Mouse (Mus musculus): ENCODE data around the gene Usp37. TPM values are rescaled to one million over a fixed set of nuclear protein-coding genes. Genes with fewer than 3 reads are reported as not detected.
A peak's percentile ranks its signal among the peaks of the same experiment; 100 is the strongest.

The Usp37 gene
- polyA plus RNA-seq, 1 experiment: 4.3 TPM

DNA sequence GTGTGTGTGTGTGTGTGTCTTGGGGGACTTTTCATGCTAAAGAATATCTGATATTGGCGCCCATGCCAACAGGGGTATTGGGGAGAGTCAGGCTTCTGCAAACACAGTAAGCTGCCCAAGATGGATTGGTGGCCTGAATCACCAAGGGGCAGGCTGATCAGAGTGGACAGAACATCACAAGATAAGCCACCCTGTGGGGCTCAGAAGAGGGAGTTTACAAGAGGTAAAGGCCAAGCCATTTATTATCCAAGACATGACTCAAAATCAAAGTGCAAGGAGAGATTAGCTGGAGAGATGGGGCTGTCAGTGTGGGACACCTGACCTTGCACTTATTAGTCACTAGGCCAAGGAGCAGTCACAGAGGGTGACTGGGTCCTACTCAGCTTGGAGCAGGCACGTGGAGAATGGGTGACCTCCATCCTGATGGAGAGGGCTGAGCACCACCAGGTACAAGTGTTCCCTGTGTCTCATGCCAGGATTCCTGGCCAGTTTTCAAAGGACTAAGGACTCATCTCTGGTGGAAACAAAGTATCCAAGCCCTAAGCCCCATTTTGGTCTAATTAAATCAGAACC lies 132.2 kb downstream of the Usp37 start:
- WGBS: 63% methylated on average over 2 of the region's 2 CpGs
- H3K27me3 ChIP-seq (replicated peaks; ENCODE audit: control insufficient read depth, insufficient read depth, low read length): no peaks in the 10 kb centered on the region
- TF ChIP-seq CTCF (conservative IDR thresholded peaks at IDR 0.05; ENCODE audit: insufficient read depth, insufficient read length, low read depth, low read length): no peak
- no peak overlapping the region for H3K4me3 ChIP-seq (ENCODE audit: insufficient read depth, low read depth, low read length)
- peaks cover 4% of the 10 kb centered on the region; the same call in 1 of the 2 replicates for H3K4me1 ChIP-seq (ENCODE audit: control insufficient read depth, insufficient read depth, low read length)
- DNase-seq: no peak
- H3K27ac ChIP-seq (ENCODE audit: insufficient read depth, low read depth, low read length): no peak overlapping the region
- no peaks in the 10 kb centered on the region for H3K36me3 ChIP-seq (ENCODE audit: control insufficient read depth, insufficient read depth, low read length)

GRCm38 (mm10) chr1:74408589-74409504 lies 135.2 kb downstream of the Usp37 start, which contains the start of gene Vil1:
Gene Vil1, plus strand, starts transcription at chr1:74409376.
- peaks cover 7% of the 10 kb centered on the region; the same call in 1 of the 2 replicates for H3K4me1 ChIP-seq (ENCODE audit: control insufficient read depth, insufficient read depth, low read length)
- H3K27me3 ChIP-seq (replicated peaks; ENCODE audit: control insufficient read depth, insufficient read depth, low read length): no peaks in the 10 kb centered on the region
- no peaks in the 10 kb centered on the region for H3K36me3 ChIP-seq (ENCODE audit: control insufficient read depth, insufficient read depth, low read length)
- H3K27ac ChIP-seq (ENCODE audit: insufficient read depth, low read depth, low read length): peak within 1 kb of the TSS; percentile 67
- H3K4me3 ChIP-seq (ENCODE audit: insufficient read depth, low read depth, low read length): peak within 1 kb of the TSS; percentile 73
- peak; percentile 74 for DNase-seq
- WGBS: 31% methylated on average over 15 of the region's 15 CpGs
- TF ChIP-seq POLR2A (IDR thresholded peaks at IDR 0.05; ENCODE audit: low read depth, low read length) (no peak), CTCF (conservative IDR thresholded peaks at IDR 0.05; ENCODE audit: insufficient read depth, insufficient read length, low read depth, low read length) (no peak)

- H3K27me3 ChIP-seq (replicated peaks; ENCODE audit: control insufficient read depth, insufficient read depth, low read length): no peaks in the 10 kb centered on the region
- TF ChIP-seq CTCF (conservative IDR thresholded peaks at IDR 0.05; ENCODE audit: insufficient read depth, insufficient read length, low read depth, low read length) (no peak), POLR2A (IDR thresholded peaks at IDR 0.05; ENCODE audit: low read depth, low read length) (no peak)
- no peaks in the 10 kb centered on the region for H3K36me3 ChIP-seq (ENCODE audit: control insufficient read depth, insufficient read depth, low read length)
- WGBS: 51% methylated on average over 4 of the region's 4 CpGs
- peaks cover 3% of the 10 kb centered on the region; the same call in 1 of the 2 replicates for H3K4me1 ChIP-seq (ENCODE audit: control insufficient read depth, insufficient read depth, low read length)
- peak overlapping the region; percentile 51 for H3K27ac ChIP-seq (ENCODE audit: insufficient read depth, low read depth, low read length)
- peak; percentile 63 for DNase-seq
- no peak overlapping the region for H3K4me3 ChIP-seq (ENCODE audit: insufficient read depth, low read depth, low read length)
These were observed 139.9 kb downstream of the Usp37 start for GRCm38 (mm10) chr1:74404206-74404605.

- no peak overlapping the region for H3K27ac ChIP-seq (ENCODE audit: insufficient read depth, low read depth, low read length)
- no peaks in the 10 kb centered on the region for H3K36me3 ChIP-seq (ENCODE audit: control insufficient read depth, insufficient read depth, low read length)
- no peak for TF ChIP-seq CTCF (conservative IDR thresholded peaks at IDR 0.05; ENCODE audit: insufficient read depth, insufficient read length, low read depth, low read length)
- TF ChIP-seq POLR2A (IDR thresholded peaks at IDR 0.05; ENCODE audit: low read depth, low read length): no peak
- peaks cover 5% of the 10 kb centered on the region; the same call in 1 of the 2 replicates for H3K4me1 ChIP-seq (ENCODE audit: control insufficient read depth, insufficient read depth, low read length)
- no peaks in the 10 kb centered on the region for H3K27me3 ChIP-seq (replicated peaks; ENCODE audit: control insufficient read depth, insufficient read depth, low read length)
- no peak for DNase-seq
- H3K4me3 ChIP-seq (ENCODE audit: insufficient read depth, low read depth, low read length): no peak overlapping the region
- WGBS: 62% methylated on average over 16 of the region's 16 CpGs
These were observed 142.9 kb downstream of the Usp37 start for GRCm38 (mm10) chr1:74401015-74401702.

DNA sequence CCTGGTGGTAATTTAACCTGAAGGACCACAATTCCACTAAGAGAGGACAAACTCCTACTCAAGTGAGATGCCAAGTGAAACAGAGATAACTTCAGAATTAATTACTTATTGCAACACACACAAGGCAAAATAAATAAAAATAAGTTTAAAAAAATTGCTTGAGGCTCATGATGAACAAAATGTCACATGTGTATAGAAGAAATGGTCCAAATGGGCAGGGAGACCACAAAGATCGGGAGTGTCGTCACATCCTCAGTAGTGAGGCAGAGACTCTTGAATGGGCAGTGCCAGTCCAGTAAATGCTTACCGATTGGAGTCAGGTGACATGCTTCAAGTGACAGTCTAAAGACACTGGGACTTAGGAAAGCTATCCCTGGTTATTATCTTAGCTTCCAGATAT lies 143.6 kb downstream of the Usp37 start:
- Histone ChIP-seq H3K4me3 (ENCODE audit: insufficient read depth, low read depth, low read length) (no peak overlapping the region), H3K4me1 (ENCODE audit: control insufficient read depth, insufficient read depth, low read length) (peaks cover 5% of the 10 kb centered on the region; the same call in 1 of the 2 replicates), H3K36me3 (ENCODE audit: control insufficient read depth, insufficient read depth, low read length) (no peaks in the 10 kb centered on the region), H3K27ac (ENCODE audit: insufficient read depth, low read depth, low read length) (no peak overlapping the region), H3K27me3 (replicated peaks; ENCODE audit: control insufficient read depth, insufficient read depth, low read length) (no peaks in the 10 kb centered on the region)
- 72% methylated on average over 3 of the region's 3 CpGs for WGBS
- TF ChIP-seq CTCF (conservative IDR thresholded peaks at IDR 0.05; ENCODE audit: insufficient read depth, insufficient read length, low read depth, low read length) (no peak), POLR2A (IDR thresholded peaks at IDR 0.05; ENCODE audit: low read depth, low read length) (no peak)
- peak; percentile 35 for DNase-seq

DNA sequence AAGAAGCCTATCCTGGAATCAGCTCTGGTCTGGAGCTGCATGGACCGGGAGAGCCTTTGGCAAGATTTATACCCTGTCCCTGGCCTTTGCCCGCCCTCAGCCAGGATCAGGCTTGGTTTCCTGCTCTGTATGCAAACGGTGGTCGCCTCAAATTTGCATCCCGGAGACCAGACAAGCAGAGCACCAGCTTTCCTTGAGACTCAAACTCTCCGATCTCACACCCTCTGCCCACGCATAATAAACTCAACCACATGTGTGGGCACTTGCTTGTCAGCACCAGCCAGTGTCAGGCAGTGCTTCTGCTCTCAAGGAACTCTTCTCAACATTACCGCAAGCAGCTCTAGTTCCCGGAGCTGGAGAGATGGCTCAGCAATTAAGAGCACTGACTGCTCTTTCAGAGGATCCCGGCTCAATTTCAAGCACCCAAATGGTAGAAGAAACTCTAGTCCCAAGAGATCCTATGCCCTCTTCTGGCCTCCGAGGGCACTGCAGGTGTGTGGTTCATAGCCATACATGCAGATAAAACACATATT lies 146.1 kb downstream of the Usp37 start:
- TF ChIP-seq POLR2A (IDR thresholded peaks at IDR 0.05; ENCODE audit: low read depth, low read length): no peak
- peak; percentile 58 for TF ChIP-seq CTCF (conservative IDR thresholded peaks at IDR 0.05; ENCODE audit: insufficient read depth, insufficient read length, low read depth, low read length)
- Histone ChIP-seq H3K27ac (ENCODE audit: insufficient read depth, low read depth, low read length) (peak overlapping the region; percentile 80), H3K27me3 (replicated peaks; ENCODE audit: control insufficient read depth, insufficient read depth, low read length) (no peaks in the 10 kb centered on the region), H3K4me3 (ENCODE audit: insufficient read depth, low read depth, low read length) (peak overlapping the region; percentile 42), H3K36me3 (ENCODE audit: control insufficient read depth, insufficient read depth, low read length) (peaks cover 2% of the 10 kb centered on the region; the same call in 1 of the 2 replicates), H3K4me1 (ENCODE audit: control insufficient read depth, insufficient read depth, low read length) (peaks cover 4% of the 10 kb centered on the region; the same call in 1 of the 2 replicates)
- peak; percentile 82 for DNase-seq
- 4% methylated on average over 11 of the region's 11 CpGs for WGBS
